Mouse (Mus musculus): ENCODE results near the gene Tspan15.

The Tspan15 gene

DNA sequence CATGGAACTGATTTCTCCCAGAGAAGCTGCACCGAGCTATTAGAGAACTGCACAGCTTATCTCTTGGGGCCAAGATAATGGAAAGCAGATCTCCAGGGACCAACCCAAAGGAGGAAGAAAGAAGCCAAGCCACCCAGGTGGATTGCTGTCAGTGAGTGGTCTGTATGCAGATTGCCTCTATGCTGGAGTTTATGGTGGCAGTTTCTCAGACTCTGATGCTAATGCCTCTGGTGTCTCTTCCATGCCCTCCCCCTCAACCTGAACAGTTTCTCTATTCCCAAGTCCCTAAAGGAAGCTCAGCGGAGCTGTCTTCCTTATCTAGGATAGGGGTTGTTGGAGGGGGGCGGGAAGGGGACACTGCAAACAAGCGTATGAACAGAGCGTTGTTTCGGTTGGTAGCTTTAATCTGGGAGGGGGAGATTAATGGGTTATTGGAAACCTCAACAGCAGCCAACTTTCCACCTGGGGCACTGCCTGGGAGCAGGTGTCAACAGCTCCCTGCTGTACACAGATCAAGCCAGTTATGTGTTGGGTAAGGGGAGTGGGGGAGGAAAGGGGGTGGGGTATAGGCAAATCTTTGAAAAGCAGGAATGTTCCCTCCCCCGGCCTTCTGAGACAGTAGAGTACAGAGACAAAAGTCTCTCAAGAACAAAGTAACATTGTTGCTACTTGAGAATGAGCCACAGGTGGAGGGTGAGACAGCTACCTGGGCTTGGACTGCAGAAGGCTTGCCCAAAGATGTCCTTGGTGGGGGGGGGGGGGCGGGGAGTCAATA, 95.2 kb downstream of the Tspan15 start:
- in situ Hi-C loops (cut with MseI, MboI), result no loop called here
